Mouse (Mus musculus): ENCODE measurements around the gene Fuk. TPM values are rescaled to one million over a fixed set of nuclear protein-coding genes. Genes with fewer than 3 reads are reported as not detected.

Gene Fuk
- polyA plus RNA-seq, 1 experiment from 2014 or later: 13.8 TPM

DNA sequence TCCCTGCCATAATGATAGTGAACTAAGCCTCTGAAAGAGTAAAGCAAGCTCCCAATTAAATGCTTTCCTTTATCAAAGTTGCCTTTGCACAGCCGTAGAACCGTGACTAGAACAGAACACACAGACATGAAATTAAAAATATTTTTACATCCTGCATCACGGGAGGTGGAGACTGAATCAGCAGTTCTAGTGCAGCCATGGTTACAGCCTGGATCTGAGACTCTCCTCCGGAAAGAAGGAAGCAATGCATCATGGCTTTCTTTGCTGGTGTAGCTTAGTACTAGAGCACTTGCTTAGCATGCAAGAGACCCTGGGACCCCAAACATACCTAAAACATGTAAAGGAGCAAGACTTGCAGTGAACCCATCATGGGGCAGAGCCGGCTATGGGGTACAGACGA is 3.1 kb upstream of the Fuk start:
- no peak for ATAC-seq
- no peaks in the 10 kb centered on the region for H3K36me3 ChIP-seq (ENCODE audit: control insufficient read depth, insufficient read depth, low read length)
- H3K9ac ChIP-seq (ENCODE audit: low read depth, low read length): no peak overlapping the region
- H3K4me1 ChIP-seq (ENCODE audit: control insufficient read depth, insufficient read depth, low read length): peaks cover 7% of the 10 kb centered on the region; the same call in 1 of the 2 replicates
- no peak overlapping the region for H3K4me3 ChIP-seq (ENCODE audit: low read length)
- H3K9me3 ChIP-seq (ENCODE audit: control insufficient read depth, low read length): no peaks in the 10 kb centered on the region
- WGBS: 90% methylated on average over 6 of the region's 6 CpGs
- H3K4me2 ChIP-seq (ENCODE audit: low read depth, low read length): no peak overlapping the region
- no peaks in the 10 kb centered on the region for H3K27me3 ChIP-seq (replicated peaks; ENCODE audit: control insufficient read depth, insufficient read depth, low read length)
- H3K27ac ChIP-seq (ENCODE audit: low read length): no peak overlapping the region

DNA sequence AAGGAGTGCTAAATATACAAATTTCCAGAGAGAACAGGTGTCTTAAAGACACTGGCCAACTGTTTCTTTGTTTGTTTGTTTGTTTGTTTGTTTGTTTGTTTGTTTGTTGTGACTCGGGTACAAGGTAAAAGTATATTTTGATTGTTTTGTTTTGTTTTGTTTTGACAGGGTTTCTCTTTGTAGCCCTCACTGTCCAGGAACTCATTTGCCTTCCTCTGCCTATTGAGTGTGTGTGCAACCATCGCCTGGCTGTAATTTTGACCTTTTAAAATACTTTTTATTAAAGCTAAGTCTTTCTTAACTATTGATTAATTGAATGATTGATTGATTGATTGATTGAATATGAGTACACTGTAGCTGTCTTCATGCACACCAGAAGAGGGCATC is 284 bp upstream of the Fuk start:
- Histone ChIP-seq H3K9me3 (ENCODE audit: control insufficient read depth, low read length) (no peaks in the 10 kb centered on the region), H3K4me1 (ENCODE audit: control insufficient read depth, insufficient read depth, low read length) (peaks cover 7% of the 10 kb centered on the region; the same call in 1 of the 2 replicates), H3K4me2 (ENCODE audit: low read depth, low read length) (peak overlapping the region; percentile 67), H3K36me3 (ENCODE audit: control insufficient read depth, insufficient read depth, low read length) (peaks cover 3% of the 10 kb centered on the region; the same call in 1 of the 2 replicates), H3K27me3 (replicated peaks; ENCODE audit: control insufficient read depth, insufficient read depth, low read length) (no peaks in the 10 kb centered on the region), H3K9ac (ENCODE audit: low read depth, low read length) (no peak overlapping the region), H3K27ac (ENCODE audit: low read length) (no peak overlapping the region), H3K4me3 (ENCODE audit: low read length) (peak overlapping the region; percentile 82)
- ATAC-seq: peak; percentile 29
- WGBS: 67% methylated on average over 2 of the region's 2 CpGs

DNA sequence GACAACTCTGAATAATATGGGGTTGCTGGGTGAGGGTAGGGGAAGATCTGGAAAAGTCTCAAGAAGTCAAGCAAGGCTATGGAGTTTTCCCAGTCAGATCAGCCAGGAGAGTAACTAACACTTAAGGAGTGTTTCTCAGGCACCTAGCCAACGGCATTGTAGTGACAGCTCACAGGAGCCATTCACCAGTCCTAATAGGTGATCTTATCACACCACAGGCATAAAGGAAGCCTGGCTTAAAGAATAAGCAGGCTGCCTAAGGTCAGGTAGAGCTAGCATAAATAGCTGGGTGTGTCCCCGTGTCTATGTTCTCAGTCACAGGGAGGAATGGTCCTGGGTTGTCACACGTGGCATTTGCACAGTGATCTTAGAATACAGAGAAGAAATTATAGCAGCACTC is 1.2 kb downstream of the Fuk start:
- peak; percentile 88 for ATAC-seq
- H3K4me2 ChIP-seq (ENCODE audit: low read depth, low read length): peak overlapping the region; percentile 67; the same call in 1 of the 2 replicates
- H3K4me1 ChIP-seq (ENCODE audit: control insufficient read depth, insufficient read depth, low read length): peaks cover 7% of the 10 kb centered on the region; the same call in 1 of the 2 replicates

DNA sequence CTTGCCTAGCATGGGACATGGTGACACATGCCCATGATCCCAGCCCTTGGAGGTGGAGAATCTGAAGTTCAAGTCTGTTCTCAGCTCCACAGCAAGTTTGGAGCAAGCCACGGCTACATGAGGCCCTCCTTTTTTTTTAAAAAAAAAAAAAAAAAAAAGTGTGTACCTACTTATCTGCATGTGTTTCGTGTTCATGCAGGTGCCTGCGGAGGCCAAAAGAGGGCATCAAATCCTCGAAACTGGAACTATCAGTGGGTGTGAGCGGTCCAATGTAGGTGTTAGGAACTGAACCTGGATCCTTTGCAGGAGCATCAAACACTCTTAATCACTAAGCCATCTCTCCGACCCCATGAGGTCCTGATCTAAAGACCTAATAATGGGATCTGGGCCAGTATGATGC is 4.8 kb downstream of the Fuk start:
- Histone ChIP-seq H3K4me3 (ENCODE audit: low read length) (no peak overlapping the region), H3K27me3 (replicated peaks; ENCODE audit: control insufficient read depth, insufficient read depth, low read length) (no peaks in the 10 kb centered on the region), H3K9me3 (ENCODE audit: control insufficient read depth, low read length) (no peaks in the 10 kb centered on the region), H3K27ac (ENCODE audit: low read length) (no peak overlapping the region), H3K36me3 (ENCODE audit: control insufficient read depth, insufficient read depth, low read length) (peaks cover 8% of the 10 kb centered on the region), H3K4me1 (ENCODE audit: control insufficient read depth, insufficient read depth, low read length) (peaks cover 7% of the 10 kb centered on the region; the same call in 1 of the 2 replicates), H3K4me2 (ENCODE audit: low read depth, low read length) (no peak overlapping the region), H3K9ac (ENCODE audit: low read depth, low read length) (no peak overlapping the region)
- 90% methylated on average over 6 of the region's 6 CpGs for WGBS
- no peak for ATAC-seq

More for the DNA sequence above, 1.2 kb downstream of the Fuk start:
- no peaks in the 10 kb centered on the region for H3K27me3 ChIP-seq (replicated peaks; ENCODE audit: control insufficient read depth, insufficient read depth, low read length)
- peak overlapping the region; percentile 7; the same call in 1 of the 2 replicates for H3K9ac ChIP-seq (ENCODE audit: low read depth, low read length)
- H3K27ac ChIP-seq (ENCODE audit: low read length): peak overlapping the region; percentile 76
- peaks cover 4% of the 10 kb centered on the region; the same call in 1 of the 2 replicates for H3K36me3 ChIP-seq (ENCODE audit: control insufficient read depth, insufficient read depth, low read length)
- WGBS: 59% methylated on average over 3 of the region's 3 CpGs
- H3K4me3 ChIP-seq (ENCODE audit: low read length): no peak overlapping the region
- H3K9me3 ChIP-seq (ENCODE audit: control insufficient read depth, low read length): no peaks in the 10 kb centered on the region

DNA sequence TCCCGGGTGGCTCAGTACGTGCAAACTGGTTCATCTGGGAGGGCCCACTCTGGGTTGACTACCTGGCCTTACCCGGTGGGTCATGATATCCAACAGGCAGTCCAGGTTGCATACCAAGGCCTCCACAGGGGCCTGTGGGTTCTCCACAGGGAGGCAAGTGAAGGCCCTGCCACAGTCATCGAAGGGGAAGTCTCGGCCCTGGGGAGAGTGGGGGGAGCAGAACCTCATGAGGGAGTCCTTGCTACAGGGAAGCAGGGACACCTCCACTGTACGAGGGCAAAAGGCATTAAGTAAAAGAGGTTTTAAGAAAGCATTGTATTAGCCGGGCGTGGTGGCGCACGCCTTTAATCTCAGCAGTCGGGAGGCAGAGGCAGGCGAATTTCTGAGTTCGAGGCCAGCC is 6.5 kb downstream of the Fuk start:
- H3K4me3 ChIP-seq (ENCODE audit: low read length): no peak overlapping the region
- no peak overlapping the region for H3K27ac ChIP-seq (ENCODE audit: low read length)
- H3K36me3 ChIP-seq (ENCODE audit: control insufficient read depth, insufficient read depth, low read length): peaks cover 8% of the 10 kb centered on the region
- no peak for ATAC-seq
- no peaks in the 10 kb centered on the region for H3K27me3 ChIP-seq (replicated peaks; ENCODE audit: control insufficient read depth, insufficient read depth, low read length)
- H3K4me1 ChIP-seq (ENCODE audit: control insufficient read depth, insufficient read depth, low read length): peaks cover 3% of the 10 kb centered on the region; the same call in 1 of the 2 replicates
- no peaks in the 10 kb centered on the region for H3K9me3 ChIP-seq (ENCODE audit: control insufficient read depth, low read length)
- H3K9ac ChIP-seq (ENCODE audit: low read depth, low read length): no peak overlapping the region
- 93% methylated on average over 13 of the region's 13 CpGs for WGBS
- H3K4me2 ChIP-seq (ENCODE audit: low read depth, low read length): no peak overlapping the region

DNA sequence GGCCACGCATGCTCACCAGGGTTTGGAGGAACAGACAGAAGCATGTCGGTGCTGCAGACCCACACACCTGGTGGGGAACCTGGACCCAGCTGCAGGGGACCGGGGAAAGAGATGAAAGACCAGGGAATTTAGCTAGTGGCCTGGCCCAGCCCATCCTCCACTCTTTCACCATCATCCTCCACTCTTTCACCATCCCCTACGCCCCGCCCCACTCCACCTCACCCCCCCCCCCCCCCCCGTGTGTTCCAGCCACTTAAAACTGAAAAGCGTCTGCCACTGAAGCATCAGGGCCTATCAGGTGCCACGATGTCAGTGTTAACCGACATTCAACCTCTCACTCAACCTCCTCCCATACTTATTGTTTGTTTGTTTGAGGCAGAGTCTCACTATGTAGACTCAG is 7.0 kb downstream of the Fuk start:
- no peaks in the 10 kb centered on the region for H3K9me3 ChIP-seq (ENCODE audit: control insufficient read depth, low read length)
- peaks cover 8% of the 10 kb centered on the region for H3K36me3 ChIP-seq (ENCODE audit: control insufficient read depth, insufficient read depth, low read length)
- no peak for ATAC-seq
- no peak overlapping the region for H3K4me3 ChIP-seq (ENCODE audit: low read length)
- H3K27ac ChIP-seq (ENCODE audit: low read length): no peak overlapping the region
- no peaks in the 10 kb centered on the region for H3K27me3 ChIP-seq (replicated peaks; ENCODE audit: control insufficient read depth, insufficient read depth, low read length)
- 83% methylated on average over 8 of the region's 9 CpGs for WGBS
- no peak overlapping the region for H3K4me2 ChIP-seq (ENCODE audit: low read depth, low read length)
- H3K9ac ChIP-seq (ENCODE audit: low read depth, low read length): no peak overlapping the region
- no peaks in the 10 kb centered on the region for H3K4me1 ChIP-seq (ENCODE audit: control insufficient read depth, insufficient read depth, low read length)

DNA sequence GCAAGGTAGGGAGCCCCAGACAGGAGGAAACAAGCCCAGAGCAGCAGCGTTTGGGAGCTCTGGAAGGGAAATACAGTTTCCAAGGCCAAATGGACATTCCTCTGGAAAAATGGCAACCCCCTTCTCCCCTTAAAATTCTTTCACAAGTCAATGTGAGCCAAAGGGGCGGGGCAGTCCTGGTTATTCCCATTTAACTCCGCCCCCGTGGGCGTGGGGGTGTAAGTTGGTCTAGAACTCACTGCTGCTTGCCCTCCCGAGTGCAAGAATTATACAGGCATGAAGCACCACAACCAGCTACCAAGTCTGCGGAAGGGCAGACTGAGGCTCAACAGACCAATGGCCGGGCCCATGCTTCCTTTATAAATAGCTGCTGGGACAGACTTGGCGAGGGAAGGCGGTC is 7.4 kb downstream of the Fuk start:
- no peak overlapping the region for H3K4me3 ChIP-seq (ENCODE audit: low read length)
- peaks cover 8% of the 10 kb centered on the region for H3K36me3 ChIP-seq (ENCODE audit: control insufficient read depth, insufficient read depth, low read length)
- 84% methylated on average over 10 of the region's 10 CpGs for WGBS
- no peak overlapping the region for H3K4me2 ChIP-seq (ENCODE audit: low read depth, low read length)
- no peak for ATAC-seq
- H3K27ac ChIP-seq (ENCODE audit: low read length): no peak overlapping the region
- H3K27me3 ChIP-seq (replicated peaks; ENCODE audit: control insufficient read depth, insufficient read depth, low read length): no peaks in the 10 kb centered on the region
- H3K4me1 ChIP-seq (ENCODE audit: control insufficient read depth, insufficient read depth, low read length): no peaks in the 10 kb centered on the region
- H3K9ac ChIP-seq (ENCODE audit: low read depth, low read length): no peak overlapping the region
- H3K9me3 ChIP-seq (ENCODE audit: control insufficient read depth, low read length): no peaks in the 10 kb centered on the region

DNA sequence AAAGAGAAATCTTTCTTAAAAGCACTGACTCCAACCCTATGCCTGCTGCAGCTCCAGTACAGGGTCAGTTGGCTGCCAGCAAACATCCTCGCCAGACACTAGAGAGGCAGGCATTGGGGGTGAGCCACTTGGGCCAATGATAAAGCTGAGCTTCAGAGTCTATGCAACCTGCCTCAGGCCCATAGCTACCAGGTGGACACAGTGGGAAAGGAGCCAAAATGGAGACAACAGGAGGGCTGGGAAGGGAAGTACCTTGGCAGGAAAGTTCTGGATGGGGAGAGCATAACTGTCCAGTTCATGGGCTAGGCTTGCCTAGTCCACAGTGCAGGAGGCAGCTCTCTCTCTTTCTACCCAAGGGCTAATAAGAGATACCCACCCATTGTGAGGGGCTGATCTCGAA is 9.4 kb downstream of the Fuk start:
- Histone ChIP-seq H3K4me1 (ENCODE audit: control insufficient read depth, insufficient read depth, low read length) (no peaks in the 10 kb centered on the region), H3K4me3 (ENCODE audit: low read length) (no peak overlapping the region), H3K27me3 (replicated peaks; ENCODE audit: control insufficient read depth, insufficient read depth, low read length) (no peaks in the 10 kb centered on the region), H3K9ac (ENCODE audit: low read depth, low read length) (no peak overlapping the region), H3K4me2 (ENCODE audit: low read depth, low read length) (no peak overlapping the region), H3K36me3 (ENCODE audit: control insufficient read depth, insufficient read depth, low read length) (peaks cover 8% of the 10 kb centered on the region), H3K9me3 (ENCODE audit: control insufficient read depth, low read length) (no peaks in the 10 kb centered on the region), H3K27ac (ENCODE audit: low read length) (no peak overlapping the region)
- ATAC-seq: no peak
- WGBS: 94% methylated on average over 2 of the region's 2 CpGs

DNA sequence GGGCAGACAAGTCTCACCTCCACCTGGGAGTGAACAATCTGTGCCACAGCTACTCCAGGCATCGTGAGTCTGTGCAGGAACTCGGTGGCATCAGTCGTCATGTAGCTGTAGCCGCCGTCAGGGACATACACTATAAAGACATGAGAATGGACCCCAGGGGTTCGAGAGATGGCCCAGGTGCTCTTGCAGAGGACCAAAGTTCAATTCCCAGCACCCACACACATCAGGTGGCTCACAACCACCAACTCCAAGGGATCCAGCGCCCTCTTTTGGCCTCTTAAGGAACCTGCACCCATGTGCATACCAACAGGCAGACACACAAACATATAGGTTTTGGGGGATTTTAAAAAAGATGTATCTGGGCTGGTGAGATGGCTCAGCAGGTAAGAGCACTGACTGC is 10.2 kb downstream of the Fuk start:
- no peak overlapping the region for H3K9ac ChIP-seq (ENCODE audit: low read depth, low read length)
- H3K4me2 ChIP-seq (ENCODE audit: low read depth, low read length): no peak overlapping the region
- no peaks in the 10 kb centered on the region for H3K4me1 ChIP-seq (ENCODE audit: control insufficient read depth, insufficient read depth, low read length)
- WGBS: 92% methylated on average over 7 of the region's 7 CpGs
- H3K36me3 ChIP-seq (ENCODE audit: control insufficient read depth, insufficient read depth, low read length): peaks cover 4% of the 10 kb centered on the region
- H3K4me3 ChIP-seq (ENCODE audit: low read length): no peak overlapping the region
- no peak overlapping the region for H3K27ac ChIP-seq (ENCODE audit: low read length)
- ATAC-seq: no peak
- no peaks in the 10 kb centered on the region for H3K27me3 ChIP-seq (replicated peaks; ENCODE audit: control insufficient read depth, insufficient read depth, low read length)
- H3K9me3 ChIP-seq (ENCODE audit: control insufficient read depth, low read length): no peaks in the 10 kb centered on the region

DNA sequence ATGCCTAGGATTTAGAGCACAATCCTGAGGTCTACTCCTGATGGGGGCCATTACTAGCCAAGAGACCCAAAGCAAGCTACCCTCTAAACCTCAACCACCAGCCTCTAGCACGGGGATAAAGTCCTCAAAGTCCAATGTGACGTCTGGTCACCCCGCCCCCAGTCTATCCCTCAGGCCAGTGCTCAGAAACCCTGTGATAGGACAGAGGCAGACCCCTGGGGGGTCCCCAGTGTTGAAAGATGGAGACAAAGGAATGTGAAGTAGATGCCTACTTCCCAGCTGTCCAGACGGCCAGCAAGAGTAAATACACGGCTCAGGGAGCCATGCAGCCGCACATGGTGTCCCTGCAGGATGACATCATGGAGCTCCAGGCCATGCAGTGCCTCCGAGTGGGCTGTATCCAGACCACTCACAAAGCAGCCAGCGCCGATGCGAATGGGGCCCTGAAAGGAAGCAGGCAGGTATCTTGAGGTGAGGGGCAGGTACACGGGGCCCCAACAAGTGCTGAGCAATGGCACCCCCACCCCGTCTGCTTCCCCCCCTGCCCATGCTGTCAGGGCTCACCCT is 12.3 kb downstream of the Fuk start:
- Histone ChIP-seq H3K9me3 (ENCODE audit: control insufficient read depth, low read length) (no peaks in the 10 kb centered on the region), H3K9ac (ENCODE audit: low read depth, low read length) (no peak overlapping the region), H3K4me3 (ENCODE audit: low read length) (no peak overlapping the region), H3K27ac (ENCODE audit: low read length) (no peak overlapping the region), H3K27me3 (replicated peaks; ENCODE audit: control insufficient read depth, insufficient read depth, low read length) (no peaks in the 10 kb centered on the region), H3K36me3 (ENCODE audit: control insufficient read depth, insufficient read depth, low read length) (peaks cover 4% of the 10 kb centered on the region), H3K4me2 (ENCODE audit: low read depth, low read length) (no peak overlapping the region), H3K4me1 (ENCODE audit: control insufficient read depth, insufficient read depth, low read length) (no peaks in the 10 kb centered on the region)
- 70% methylated on average over 12 of the region's 12 CpGs for WGBS
- no peak for ATAC-seq

All from intestine, embryonic 16.5 days (tissue).